Mouse (Mus musculus): ENCODE data around the gene Cnnm2. TPM values are rescaled to one million over a fixed set of nuclear protein-coding genes. Genes with fewer than 3 reads are reported as not detected.

The Cnnm2 gene
- total and polyA plus RNA-seq, 3 experiments, result 16.2 to 67.6 (median 27.1) TPM

- Histone ChIP-seq H3K36me3 (replicated peaks) (no peaks in the 10 kb centered on the region), H3K4me1 (ENCODE audit: insufficient read depth, low read depth, low read length) (peaks cover 19% of the 10 kb centered on the region), H3K9me3 (replicated peaks) (no peaks in the 10 kb centered on the region), H3K27me3 (ENCODE audit: insufficient read depth, low read length) (peaks cover 62% of the 10 kb centered on the region), H3K4me3 (ENCODE audit: low read depth, low read length) (no peak overlapping the region)
- ATAC-seq (ENCODE audit: extremely low read depth, insufficient number of reproducible peaks, low FRiP score, poor library complexity, severe bottlenecking), result no peak
- TF ChIP-seq POLR2AphosphoS5 (IDR thresholded peaks at IDR 0.05; ENCODE audit: insufficient replicate concordance, low read depth, low read length), result no peak
- no peak for TF ChIP-seq CTCF (IDR thresholded peaks at IDR 0.05; ENCODE audit: low read depth, low read length)
- TF ChIP-seq TAL1 (conservative IDR thresholded peaks at IDR 0.05; ENCODE audit: low read depth, low read length), result no peak
- no peak for TF ChIP-seq GATA1 (IDR thresholded peaks at IDR 0.05; ENCODE audit: borderline replicate concordance, low read length)
- TF ChIP-seq GATA2 (IDR thresholded peaks at IDR 0.05; ENCODE audit: borderline replicate concordance, low read depth, low read length), result no peak
- DNase-seq (ENCODE audit: low spot score), result no peak
Measured at GRCm38 (mm10) chr19:46737106-46737505, 24.3 kb upstream of the Cnnm2 start.

- no peak for TF ChIP-seq GATA1 (IDR thresholded peaks at IDR 0.05; ENCODE audit: borderline replicate concordance, low read length)
- TF ChIP-seq POLR2AphosphoS5 (IDR thresholded peaks at IDR 0.05; ENCODE audit: insufficient replicate concordance, low read depth, low read length), result no peak
- TF ChIP-seq CTCF (IDR thresholded peaks at IDR 0.05; ENCODE audit: low read depth, low read length), result peak; percentile 61
- no peak for TF ChIP-seq TAL1 (conservative IDR thresholded peaks at IDR 0.05; ENCODE audit: low read depth, low read length)
- TF ChIP-seq GATA2 (IDR thresholded peaks at IDR 0.05; ENCODE audit: borderline replicate concordance, low read depth, low read length), result no peak
- peaks cover 5% of the 10 kb centered on the region for H3K4me1 ChIP-seq (ENCODE audit: insufficient read depth, low read depth, low read length)
- no peaks in the 10 kb centered on the region for H3K36me3 ChIP-seq (replicated peaks)
- no peak for DNase-seq (ENCODE audit: low spot score)
- no peaks in the 10 kb centered on the region for H3K9me3 ChIP-seq (replicated peaks)
- no peak; the same call in 1 of the 2 replicates for ATAC-seq (ENCODE audit: extremely low read depth, insufficient number of reproducible peaks, low FRiP score, poor library complexity, severe bottlenecking)
- H3K4me3 ChIP-seq (ENCODE audit: low read depth, low read length), result no peak overlapping the region
- peaks cover 57% of the 10 kb centered on the region for H3K27me3 ChIP-seq (ENCODE audit: insufficient read depth, low read length)
Measured at GRCm38 (mm10) chr19:46740341-46741008, 20.9 kb upstream of the Cnnm2 start.

- ATAC-seq (ENCODE audit: extremely low read depth, insufficient number of reproducible peaks, low FRiP score, poor library complexity, severe bottlenecking) (no peak; the same call in 1 of the 2 replicates), DNase-seq (ENCODE audit: low spot score) (no peak)
- Histone ChIP-seq H3K27me3 (ENCODE audit: insufficient read depth, low read length) (peaks cover 60% of the 10 kb centered on the region), H3K9me3 (replicated peaks) (no peaks in the 10 kb centered on the region), H3K4me3 (ENCODE audit: low read depth, low read length) (no peak overlapping the region), H3K4me1 (ENCODE audit: insufficient read depth, low read depth, low read length) (peaks cover 4% of the 10 kb centered on the region), H3K36me3 (replicated peaks) (no peaks in the 10 kb centered on the region)
- TF ChIP-seq TAL1 (conservative IDR thresholded peaks at IDR 0.05; ENCODE audit: low read depth, low read length), result no peak
- TF ChIP-seq POLR2AphosphoS5 (IDR thresholded peaks at IDR 0.05; ENCODE audit: insufficient replicate concordance, low read depth, low read length), result no peak
- no peak for TF ChIP-seq GATA2 (IDR thresholded peaks at IDR 0.05; ENCODE audit: borderline replicate concordance, low read depth, low read length)
- no peak for TF ChIP-seq GATA1 (IDR thresholded peaks at IDR 0.05; ENCODE audit: borderline replicate concordance, low read length)
Measured at GRCm38 (mm10) chr19:46741574-46741973, 19.8 kb upstream of the Cnnm2 start.

GRCm38 (mm10) chr19:46744681-46745080, 16.7 kb upstream of the Cnnm2 start:
- Histone ChIP-seq H3K4me1 (ENCODE audit: insufficient read depth, low read depth, low read length) (no peaks in the 10 kb centered on the region), H3K4me3 (ENCODE audit: low read depth, low read length) (no peak overlapping the region), H3K27me3 (ENCODE audit: insufficient read depth, low read length) (peaks cover 42% of the 10 kb centered on the region), H3K36me3 (replicated peaks) (no peaks in the 10 kb centered on the region), H3K9me3 (replicated peaks) (no peaks in the 10 kb centered on the region)
- no peak for ATAC-seq (ENCODE audit: extremely low read depth, insufficient number of reproducible peaks, low FRiP score, poor library complexity, severe bottlenecking)
- TF ChIP-seq POLR2AphosphoS5 (IDR thresholded peaks at IDR 0.05; ENCODE audit: insufficient replicate concordance, low read depth, low read length) (no peak), TAL1 (conservative IDR thresholded peaks at IDR 0.05; ENCODE audit: low read depth, low read length) (no peak), GATA1 (IDR thresholded peaks at IDR 0.05; ENCODE audit: borderline replicate concordance, low read length) (no peak), GATA2 (IDR thresholded peaks at IDR 0.05; ENCODE audit: borderline replicate concordance, low read depth, low read length) (no peak), CTCF (IDR thresholded peaks at IDR 0.05; ENCODE audit: low read depth, low read length) (no peak)
- no peak for DNase-seq (ENCODE audit: low spot score)

- ATAC-seq (ENCODE audit: extremely low read depth, insufficient number of reproducible peaks, low FRiP score, poor library complexity, severe bottlenecking) (no peak), DNase-seq (ENCODE audit: low spot score) (no peak)
- H3K4me3 ChIP-seq (ENCODE audit: low read depth, low read length), result no peak overlapping the region
- no peak for TF ChIP-seq TAL1 (conservative IDR thresholded peaks at IDR 0.05; ENCODE audit: low read depth, low read length)
- TF ChIP-seq GATA1 (IDR thresholded peaks at IDR 0.05; ENCODE audit: borderline replicate concordance, low read length), result no peak
- no peak for TF ChIP-seq CTCF (IDR thresholded peaks at IDR 0.05; ENCODE audit: low read depth, low read length)
- TF ChIP-seq GATA2 (IDR thresholded peaks at IDR 0.05; ENCODE audit: borderline replicate concordance, low read depth, low read length), result no peak
- no peak for TF ChIP-seq POLR2AphosphoS5 (IDR thresholded peaks at IDR 0.05; ENCODE audit: insufficient replicate concordance, low read depth, low read length)
- no peaks in the 10 kb centered on the region for H3K9me3 ChIP-seq (replicated peaks)
- no peaks in the 10 kb centered on the region for H3K4me1 ChIP-seq (ENCODE audit: insufficient read depth, low read depth, low read length)
- peaks cover 39% of the 10 kb centered on the region for H3K27me3 ChIP-seq (ENCODE audit: insufficient read depth, low read length)
- no peaks in the 10 kb centered on the region for H3K36me3 ChIP-seq (replicated peaks)
Measured at GRCm38 (mm10) chr19:46747799-46748198, 13.6 kb upstream of the Cnnm2 start.

- peaks cover 20% of the 10 kb centered on the region for H3K27me3 ChIP-seq (ENCODE audit: insufficient read depth, low read length)
- TF ChIP-seq GATA1 (IDR thresholded peaks at IDR 0.05; ENCODE audit: borderline replicate concordance, low read length), result no peak
- TF ChIP-seq TAL1 (conservative IDR thresholded peaks at IDR 0.05; ENCODE audit: low read depth, low read length), result no peak
- no peak for TF ChIP-seq POLR2AphosphoS5 (IDR thresholded peaks at IDR 0.05; ENCODE audit: insufficient replicate concordance, low read depth, low read length)
- no peak for TF ChIP-seq GATA2 (IDR thresholded peaks at IDR 0.05; ENCODE audit: borderline replicate concordance, low read depth, low read length)
- no peak for TF ChIP-seq CTCF (IDR thresholded peaks at IDR 0.05; ENCODE audit: low read depth, low read length)
- no peak overlapping the region for H3K4me3 ChIP-seq (ENCODE audit: low read depth, low read length)
- no peak for DNase-seq (ENCODE audit: low spot score)
- no peaks in the 10 kb centered on the region for H3K36me3 ChIP-seq (replicated peaks)
- H3K9me3 ChIP-seq (replicated peaks), result no peaks in the 10 kb centered on the region
- H3K4me1 ChIP-seq (ENCODE audit: insufficient read depth, low read depth, low read length), result no peaks in the 10 kb centered on the region
- no peak for ATAC-seq (ENCODE audit: extremely low read depth, insufficient number of reproducible peaks, low FRiP score, poor library complexity, severe bottlenecking)
Measured at GRCm38 (mm10) chr19:46752235-46752634, 9.2 kb upstream of the Cnnm2 start.
